Mouse (Mus musculus) thymus, adult 2 months (tissue): ENCODE results near the gene Nktr.

ENCODE experiments used
- CTCF ChIP-seq: fragments of 200-500 bp; IDR thresholded peaks from 2 replicates; pipeline ENCODE4 v1.5.1; 2012; ENCODE audit warnings: mild to moderate bottlenecking, control low read depth, low read length, moderate library complexity, borderline replicate concordance; ENCODE audit not compliant: control insufficient read depth, poor library complexity, insufficient read depth; ENCODE audit errors: extremely low read depth
- POLR2A ChIP-seq: fragments of 200-500 bp; IDR thresholded peaks from 2 replicates; pipeline ENCODE4 v1.6.1; 2012; ENCODE audit warnings: mild to moderate bottlenecking, low read length, control low read depth, moderate library complexity; ENCODE audit not compliant: control insufficient read depth, poor library complexity, insufficient read depth; ENCODE audit errors: extremely low read depth

GRCm38 (mm10) chr9:121765166-121765855 is 46.3 kb downstream of the Nktr start:
- no peak for TF ChIP-seq CTCF
- no peak for TF ChIP-seq POLR2A
